Mouse (Mus musculus): ENCODE results near the gene Ddx58. TPM values are rescaled to one million over a fixed set of nuclear protein-coding genes. Genes with fewer than 3 reads are reported as not detected.
A peak's percentile ranks its signal among the peaks of the same experiment; 100 is the strongest.

The Ddx58 gene
- polyA plus RNA-seq, 2 experiments from 2014 or later: 85.3 to 103 TPM

GRCm38 (mm10) chr4:40233062-40233664 is 6.5 kb downstream of the Ddx58 start:
- ATAC-seq: no peak

GRCm38 (mm10) chr4:40229723-40230122 is 9.9 kb downstream of the Ddx58 start:
- ATAC-seq: no peak

- ATAC-seq: no peak
Measured at GRCm38 (mm10) chr4:40227886-40228285, 11.7 kb downstream of the Ddx58 start.

- no peak for ATAC-seq
Measured at GRCm38 (mm10) chr4:40227131-40227530, 12.5 kb downstream of the Ddx58 start.

- ATAC-seq: no peak
Measured at GRCm38 (mm10) chr4:40226095-40226494, 13.5 kb downstream of the Ddx58 start.

- ATAC-seq: no peak
Measured at GRCm38 (mm10) chr4:40221876-40222585, 17.6 kb downstream of the Ddx58 start.

GRCm38 (mm10) chr4:40221004-40221760 is 18.4 kb downstream of the Ddx58 start:
- no peak for ATAC-seq

GRCm38 (mm10) chr4:40220437-40220836 is 19.2 kb downstream of the Ddx58 start:
- ATAC-seq: no peak

- ATAC-seq: peak; percentile 66
Measured at GRCm38 (mm10) chr4:40218382-40218781, 21.2 kb downstream of the Ddx58 start.

GRCm38 (mm10) chr4:40217910-40218309 is 21.7 kb downstream of the Ddx58 start:
- no peak for ATAC-seq

GRCm38 (mm10) chr4:40212177-40212576 is 27.5 kb downstream of the Ddx58 start:
- no peak for ATAC-seq

- no peak for ATAC-seq
Measured at GRCm38 (mm10) chr4:40207701-40208100, 31.9 kb downstream of the Ddx58 start.

GRCm38 (mm10) chr4:40205231-40205903 is 34.3 kb downstream of the Ddx58 start:
- ATAC-seq: no peak

- ATAC-seq: no peak
Measured at GRCm38 (mm10) chr4:40204374-40204773, 35.3 kb downstream of the Ddx58 start.

GRCm38 (mm10) chr4:40202205-40202604 is 37.4 kb downstream of the Ddx58 start:
- no peak for ATAC-seq

GRCm38 (mm10) chr4:40195336-40195735 is 44.3 kb downstream of the Ddx58 start:
- ATAC-seq: no peak

GRCm38 (mm10) chr4:40193461-40193860 is 46.2 kb downstream of the Ddx58 start:
- ATAC-seq: no peak

GRCm38 (mm10) chr4:40192246-40192645 is 47.4 kb downstream of the Ddx58 start:
- no peak for ATAC-seq

GRCm38 (mm10) chr4:40187956-40188355 is 51.7 kb downstream of the Ddx58 start:
- no peak for ATAC-seq

GRCm38 (mm10) chr4:40184470-40184869 is 55.2 kb downstream of the Ddx58 start:
- no peak for ATAC-seq

GRCm38 (mm10) chr4:40183781-40184180 is 55.8 kb downstream of the Ddx58 start:
- no peak for ATAC-seq

- peak; percentile 87 for ATAC-seq
Measured at GRCm38 (mm10) chr4:40182651-40183320, 56.8 kb downstream of the Ddx58 start.

- no peak for ATAC-seq
Measured at GRCm38 (mm10) chr4:40181681-40182080, 57.9 kb downstream of the Ddx58 start.
